Mouse (Mus musculus) layer of hippocampus, adult 2 months (tissue): ENCODE measurements around the gene Pcx. TPM values are rescaled to one million over a fixed set of nuclear protein-coding genes. Genes with fewer than 3 reads are reported as not detected.

Experiments used
- DNase-seq, 2 experiments: peaks; one replicate each; pipeline ENCODE4 v3.0.0; 2022; ENCODE audit warnings: low spot score in 2 of 2
- H3K27ac ChIP-seq: fragments of 200-600 bp; 2 replicates; pipeline ENCODE4 v1.8.1; 2022
- H3K4me3 ChIP-seq: fragments of 200-600 bp; 2 replicates; pipeline ENCODE4 v1.8.1; 2022; ENCODE audit warnings: mild to moderate bottlenecking
- CTCF ChIP-seq: fragments of 200-600 bp; conservative IDR thresholded peaks from 2 replicates; pipeline ENCODE4 v1.8.1; 2022; ENCODE audit warnings: antibody characterized with exemption, mild to moderate bottlenecking, moderate library complexity
- long read RNA-seq, 2 experiments: library from polyadenylated mRNA; stranded (forward); transcript quantifications; one replicate each; pipeline ENCODE4 v2.0.0; 2021; ENCODE audit warnings: borderline mapping rate in 2 of 2
- total RNA-seq, 2 experiments: library from RNA; stranded (reverse); gene quantifications; 2 replicates each; pipeline ENCODE4 v1.2.3; 2021

Gene Pcx
- total RNA-seq, result 10 to 100 TPM; 64.1 to 76.0 TPM
- long read RNA-seq, experiment 1, full-length matches to known transcripts, result 41 of 85 reads
- long read RNA-seq, experiment 1, partial matches to known transcripts, result 39 of 85 reads
- long read RNA-seq, experiment 1, other reads (novel, unspliced or antisense), result 5 of 85 reads
- long read RNA-seq, experiment 2, full-length matches to known transcripts, result 63 of 112 reads
- long read RNA-seq, experiment 2, partial matches to known transcripts, result 43 of 112 reads
- long read RNA-seq, experiment 2, other reads (novel, unspliced or antisense), result 6 of 112 reads

DNA sequence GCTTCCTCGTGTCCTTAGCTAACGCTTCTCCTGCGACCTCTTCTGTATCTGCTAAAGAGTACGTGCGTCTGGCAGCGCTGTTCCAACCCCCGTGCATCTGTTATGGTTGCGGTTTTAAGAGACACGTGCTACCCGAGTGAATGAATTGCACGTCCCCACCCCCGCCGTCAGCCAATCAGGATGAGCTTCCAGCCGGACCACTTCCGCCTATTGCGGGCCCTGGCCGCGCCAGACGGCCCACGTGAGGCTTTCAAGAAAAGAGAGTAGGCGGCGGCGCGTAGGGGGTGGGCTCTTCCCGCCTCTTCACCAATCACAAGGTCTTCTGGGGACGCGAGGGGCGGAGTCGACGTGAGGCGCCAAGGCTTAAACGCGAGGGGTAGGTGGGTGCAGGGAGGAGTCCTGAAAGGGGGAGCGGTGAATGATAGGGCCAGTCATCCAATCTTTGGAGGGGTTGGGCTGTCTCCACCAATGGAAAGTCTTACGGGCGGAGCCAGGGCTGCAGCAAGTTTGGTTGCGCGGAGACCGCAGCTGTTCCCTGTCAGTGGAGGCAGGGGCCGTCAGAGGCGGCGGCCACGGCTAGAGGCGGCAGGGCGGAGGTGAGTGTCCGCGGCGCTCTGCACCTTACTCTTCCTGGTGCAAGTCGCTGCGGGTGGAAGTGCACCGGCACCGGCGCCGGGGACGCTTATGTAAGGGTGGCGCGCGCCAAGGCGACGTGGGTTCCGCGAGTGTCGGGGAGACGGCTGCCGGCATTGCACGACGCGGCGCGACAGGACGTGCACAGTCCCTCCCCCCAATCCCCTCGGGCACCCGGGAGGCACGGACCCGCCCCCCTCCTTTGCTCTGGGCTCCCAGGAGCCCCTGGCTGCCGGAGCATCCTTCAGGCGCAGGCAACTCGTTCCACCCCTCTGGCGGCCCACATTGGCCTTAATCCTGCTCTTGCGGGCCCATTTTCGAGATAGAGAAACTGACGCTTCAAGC, at the start of gene Pcx:
Gene Pcx (plus strand): TSS at position 487 of the 978 bp plus-strand sequence.
- DNase-seq, result peak; percentile 99 to 100
- Histone ChIP-seq H3K4me3 (peak within 1 kb of the TSS; percentile 92), H3K27ac (peak within 1 kb of the TSS; percentile 88)
- TF ChIP-seq CTCF, result no peak; the same call in 1 of the 2 replicates

DNA sequence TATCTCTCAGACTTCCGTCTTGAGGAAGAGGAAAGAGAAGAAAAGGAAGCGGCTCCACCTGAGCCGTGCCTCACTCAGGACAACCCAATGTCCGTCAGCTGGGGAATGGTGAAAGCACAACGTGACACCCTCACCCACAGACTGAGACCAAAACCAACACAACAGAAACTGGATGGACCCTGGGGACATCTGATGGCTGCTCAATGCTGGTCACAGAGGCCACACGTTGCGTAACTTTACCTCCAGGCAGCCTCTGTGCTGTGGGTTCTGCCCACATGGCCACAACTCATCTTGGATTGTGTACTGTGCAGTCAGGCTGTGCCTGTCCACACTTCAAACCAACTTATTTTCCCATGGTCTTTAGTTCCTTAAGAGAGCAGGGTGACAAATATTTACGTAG, 48.3 kb upstream of the Pcx start:
- TF ChIP-seq CTCF, result no peak
- H3K27ac ChIP-seq, result no peak overlapping the region
- no peak overlapping the region for H3K4me3 ChIP-seq
- no peak for DNase-seq

DNA sequence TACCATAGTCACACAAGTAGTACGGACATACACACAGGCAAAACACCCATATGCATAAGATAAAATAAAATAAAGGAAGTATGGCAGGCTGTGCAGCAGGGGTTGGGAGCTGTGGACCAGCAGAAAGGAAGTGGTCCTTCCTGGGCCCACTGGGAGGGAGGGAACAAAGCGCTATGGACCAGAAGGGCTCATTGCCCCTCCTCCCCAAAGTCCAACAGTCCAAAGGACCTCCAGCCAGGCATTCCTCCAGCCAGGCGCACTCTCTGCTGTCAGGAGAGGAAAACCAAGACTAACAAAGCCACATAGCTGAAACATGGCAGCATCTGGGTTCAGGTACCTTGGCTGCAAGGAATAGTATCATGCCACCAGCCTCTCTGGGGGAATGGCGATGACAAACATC, 45.6 kb upstream of the Pcx start:
- H3K27ac ChIP-seq, result no peak overlapping the region
- no peak overlapping the region for H3K4me3 ChIP-seq
- no peak for TF ChIP-seq CTCF
- DNase-seq, result no peak

DNA sequence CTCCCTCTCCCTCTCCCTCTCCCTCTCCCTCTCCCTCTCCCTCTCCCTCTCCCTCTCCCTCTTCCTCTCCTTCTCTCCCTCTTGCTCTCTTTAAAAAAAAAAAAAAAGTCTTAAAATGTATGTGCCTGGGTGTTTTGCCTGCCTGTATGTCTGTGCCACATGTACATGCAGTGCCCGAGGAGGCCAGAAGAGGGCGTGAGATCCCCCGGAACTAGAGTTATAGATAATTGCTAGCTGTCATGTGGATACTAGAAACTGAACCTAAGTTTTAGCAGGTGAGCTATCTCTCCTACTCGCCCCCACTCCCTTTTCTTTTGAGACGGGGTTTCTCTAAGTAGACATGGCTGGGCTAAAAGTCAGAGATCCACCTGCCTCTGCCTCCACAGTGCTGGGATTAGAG, 41.9 kb upstream of the Pcx start:
- no peak overlapping the region for H3K4me3 ChIP-seq
- DNase-seq, result no peak
- TF ChIP-seq CTCF, result peak; percentile 59

DNA sequence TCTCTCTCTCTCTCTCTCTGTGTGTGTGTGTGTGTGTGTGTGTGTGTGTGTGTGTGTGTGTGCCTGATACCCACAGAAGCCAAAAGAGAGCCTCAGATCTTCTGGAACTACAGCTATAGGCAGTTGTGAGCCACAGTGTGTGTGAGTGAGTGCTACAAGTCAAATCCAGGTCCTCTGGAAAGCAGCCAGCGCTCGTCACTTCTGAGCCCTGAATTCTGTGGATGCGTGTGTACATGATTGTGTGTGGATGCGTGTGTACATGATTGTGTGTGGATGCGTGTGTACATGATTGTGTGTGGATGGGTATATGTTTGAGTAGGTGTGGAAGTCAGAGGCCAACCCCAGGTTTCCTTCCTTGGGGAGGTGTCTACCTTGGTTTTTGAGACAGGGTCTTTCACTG, 36.7 kb upstream of the Pcx start:
- Histone ChIP-seq H3K27ac (no peak overlapping the region), H3K4me3 (no peak overlapping the region)
- no peak for TF ChIP-seq CTCF
- no peak for DNase-seq

More for the DNA sequence above, 41.9 kb upstream of the Pcx start:
- no peak overlapping the region for H3K27ac ChIP-seq

DNA sequence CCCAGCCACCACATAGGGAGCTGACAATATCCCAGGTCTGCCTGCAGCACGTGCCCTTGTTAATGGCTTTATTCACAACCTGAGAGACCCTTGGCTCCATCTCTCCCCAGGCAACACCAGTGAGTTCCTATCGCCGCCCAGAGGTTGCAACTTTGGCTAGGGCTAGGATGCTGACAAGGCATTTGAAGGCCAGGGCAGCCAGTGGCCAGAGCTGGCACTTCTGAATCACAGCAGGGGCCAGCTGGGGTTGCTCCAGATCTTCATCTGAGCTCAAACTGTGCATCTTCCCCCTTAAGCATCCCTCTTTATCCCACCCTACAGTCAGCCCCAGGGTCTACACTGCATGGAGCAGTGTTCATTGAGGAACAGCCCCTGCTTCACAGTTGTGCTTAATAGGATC, 35.5 kb upstream of the Pcx start:
- Histone ChIP-seq H3K4me3 (no peak overlapping the region), H3K27ac (no peak overlapping the region)
- no peak for TF ChIP-seq CTCF
- DNase-seq, result no peak

DNA sequence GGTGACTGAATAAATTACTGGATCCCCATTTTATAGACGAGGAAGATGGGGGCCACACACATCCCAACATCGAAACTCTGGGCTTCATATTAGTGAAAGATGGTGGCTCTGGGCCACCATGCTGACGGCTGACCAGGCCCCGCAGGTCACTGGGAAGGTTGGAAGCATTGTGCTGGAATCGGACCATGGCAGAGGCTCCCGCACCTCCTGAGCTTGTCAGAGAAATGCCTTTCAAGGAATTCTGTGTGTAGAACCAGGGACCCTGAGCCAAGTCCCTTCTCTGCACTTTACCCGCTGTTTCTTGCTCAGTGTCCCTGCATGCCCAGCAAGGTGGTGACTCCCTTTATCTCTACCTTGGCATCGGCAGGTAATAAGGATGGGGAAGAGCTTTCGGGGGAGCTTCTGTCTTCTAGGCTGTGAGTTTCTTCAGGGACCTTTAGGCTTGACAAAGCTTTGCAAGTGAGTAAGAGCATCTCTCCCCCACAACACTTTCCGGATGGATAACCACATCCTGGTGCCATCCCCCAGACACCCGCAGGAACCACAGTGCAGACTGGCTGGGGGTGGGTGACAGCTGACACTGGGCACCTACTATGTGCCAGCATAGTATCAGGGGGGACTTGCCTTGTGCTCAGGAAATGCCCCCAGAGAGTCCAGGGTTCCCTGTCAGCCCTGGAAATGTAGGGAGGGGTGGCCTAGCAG, 34.9 kb upstream of the Pcx start:
- no peak for DNase-seq
- Histone ChIP-seq H3K4me3 (no peak overlapping the region; the same call in 1 of the 2 replicates), H3K27ac (no peak overlapping the region)
- TF ChIP-seq CTCF, result no peak

DNA sequence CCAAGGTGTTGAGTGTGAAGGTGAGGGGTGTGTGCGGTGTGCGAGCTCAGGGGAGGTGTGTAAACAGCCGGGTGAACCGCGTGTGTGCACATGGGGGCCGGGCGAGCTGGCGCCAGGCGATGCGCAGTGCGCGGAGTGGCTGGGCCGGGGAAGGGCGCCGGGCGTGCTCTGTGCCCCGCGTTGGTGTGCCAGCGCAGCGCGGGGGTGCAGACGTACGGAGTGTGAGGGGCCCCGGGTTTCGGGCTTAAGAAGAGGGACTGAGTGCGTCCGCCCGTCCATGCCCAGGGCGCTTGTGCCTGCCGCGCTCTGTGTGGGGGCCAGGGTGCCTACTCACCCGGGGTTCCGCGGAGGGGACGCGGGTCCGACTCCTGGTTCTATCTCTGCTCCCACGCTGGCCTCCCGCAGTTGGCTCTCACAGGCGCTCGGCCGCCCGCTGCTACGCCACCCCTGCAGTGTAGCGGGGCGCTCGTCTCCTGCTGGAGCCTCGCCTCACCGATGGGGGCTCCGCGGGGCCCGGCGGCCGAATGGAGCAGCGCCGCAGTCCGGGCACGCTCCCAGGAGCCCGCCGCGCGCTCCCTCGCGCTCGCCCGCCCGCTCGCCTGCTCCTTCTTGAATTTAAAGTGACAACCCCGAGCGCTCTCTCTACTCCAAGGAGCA, 33.5 kb upstream of the Pcx start:
- peak overlapping the region; percentile 90 for H3K27ac ChIP-seq
- peak; percentile 23 to 56 for DNase-seq
- peak; percentile 30 for TF ChIP-seq CTCF
- H3K4me3 ChIP-seq, result peak overlapping the region; percentile 79

DNA sequence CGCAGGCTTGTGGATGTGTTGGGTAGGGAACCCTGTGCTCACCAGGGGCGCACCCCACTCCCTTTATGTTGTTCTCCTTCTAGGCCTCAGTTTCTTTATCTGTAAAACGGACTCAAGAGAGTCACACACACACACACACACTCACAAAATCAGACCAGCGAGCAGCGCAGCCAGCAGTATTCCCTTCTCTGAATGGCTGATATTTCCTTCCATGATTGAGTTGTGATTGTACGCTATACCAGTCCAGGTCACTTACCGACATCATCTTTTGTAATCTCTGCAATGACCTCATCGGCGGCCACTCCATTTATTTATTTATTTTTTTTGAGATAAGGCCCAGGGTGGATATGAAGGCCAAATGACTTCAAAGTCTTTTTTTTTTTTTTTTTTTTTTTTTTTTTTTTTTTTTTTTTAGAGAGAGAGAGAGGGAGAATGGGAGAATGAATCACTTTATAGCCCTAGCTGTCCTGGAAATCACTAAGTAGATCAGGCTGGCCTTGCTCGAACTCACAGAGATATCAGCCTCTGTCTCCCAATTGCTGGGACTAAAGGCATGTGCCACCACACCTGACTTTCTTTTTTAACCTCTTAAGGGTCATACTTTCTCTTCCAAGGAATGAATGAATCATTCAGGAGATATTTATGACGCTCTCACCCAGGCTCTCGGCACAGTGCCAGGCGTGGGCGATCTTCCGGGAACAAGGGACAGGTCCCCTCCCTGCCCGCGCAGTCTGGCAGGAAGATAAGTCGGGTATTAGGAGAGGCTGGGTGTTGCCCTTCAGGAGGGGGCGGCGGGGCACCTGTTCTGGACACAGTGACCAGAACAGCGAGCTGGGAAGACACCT, 32.7 kb upstream of the Pcx start, which contains the start of gene Syt12:
Gene Syt12 (minus strand): TSS at position 103 of the 845 bp plus-strand sequence.
- no peak for TF ChIP-seq CTCF
- peak in 1 of 2 experiments; percentile 26 for DNase-seq
- peak within 1 kb of the TSS; percentile 79 for H3K4me3 ChIP-seq
- peak within 1 kb of the TSS; percentile 90 for H3K27ac ChIP-seq

DNA sequence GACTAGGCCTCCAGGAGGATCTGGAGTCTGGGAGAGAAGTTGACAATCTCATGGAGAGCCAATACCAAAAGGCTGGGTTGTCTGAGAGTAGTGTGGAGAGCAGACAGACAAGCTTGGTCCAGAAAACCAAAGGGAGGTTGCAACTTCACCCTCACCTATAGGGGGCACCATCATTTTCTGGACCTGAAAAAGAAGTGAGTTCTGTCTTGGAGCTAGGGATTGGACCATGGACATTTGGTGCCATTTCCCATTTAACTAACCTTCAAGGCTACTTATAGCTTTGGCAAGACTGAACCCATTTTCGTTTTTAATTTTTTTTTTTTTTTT, 32.1 kb upstream of the Pcx start:
- no peak for DNase-seq
- peak; percentile 69 for TF ChIP-seq CTCF
- Histone ChIP-seq H3K4me3 (no peak overlapping the region), H3K27ac (no peak overlapping the region)

DNA sequence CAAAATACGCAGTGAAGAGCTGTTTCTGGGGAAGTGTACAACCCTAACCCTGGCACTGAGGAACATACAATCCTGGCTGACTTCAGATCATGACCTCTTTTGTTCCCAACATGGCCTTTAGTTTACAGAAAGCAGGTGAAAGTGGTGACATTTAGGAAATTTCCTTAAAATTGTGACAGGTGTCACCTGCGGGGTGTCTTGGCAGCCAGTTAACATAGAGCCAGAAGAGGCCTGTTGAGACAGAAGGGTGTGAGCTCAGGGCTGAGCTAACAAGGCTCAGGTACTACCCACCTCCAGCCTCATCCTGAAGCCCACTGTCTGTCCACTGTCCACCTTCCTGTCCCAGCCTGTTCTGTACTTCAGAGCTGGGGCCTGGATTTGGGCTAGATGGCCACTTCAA, 30.2 kb upstream of the Pcx start:
- no peak overlapping the region for H3K27ac ChIP-seq
- no peak for TF ChIP-seq CTCF
- no peak for DNase-seq
- no peak overlapping the region for H3K4me3 ChIP-seq

DNA sequence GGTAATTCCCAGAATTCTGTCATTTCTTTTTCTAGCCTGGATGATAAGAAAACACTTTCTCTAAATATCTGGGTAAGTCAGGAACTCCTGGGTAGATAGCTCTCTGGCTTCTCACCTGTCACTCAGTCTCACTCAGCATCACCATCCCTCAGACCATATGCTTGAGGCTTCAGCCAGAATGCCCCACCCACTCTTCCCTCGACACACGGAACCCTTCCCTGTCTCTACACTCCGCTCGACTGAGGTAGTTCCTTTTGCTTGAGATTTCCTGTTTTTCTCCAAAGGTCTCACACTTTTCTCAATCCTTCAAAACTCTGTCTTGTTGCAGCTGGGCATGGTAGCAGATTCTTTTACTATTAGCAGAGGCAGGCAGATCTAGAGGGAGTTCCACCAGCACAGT, 28.9 kb upstream of the Pcx start:
- Histone ChIP-seq H3K4me3 (no peak overlapping the region), H3K27ac (no peak overlapping the region)
- no peak for TF ChIP-seq CTCF
- no peak for DNase-seq
